In the genomic region with DNA sequence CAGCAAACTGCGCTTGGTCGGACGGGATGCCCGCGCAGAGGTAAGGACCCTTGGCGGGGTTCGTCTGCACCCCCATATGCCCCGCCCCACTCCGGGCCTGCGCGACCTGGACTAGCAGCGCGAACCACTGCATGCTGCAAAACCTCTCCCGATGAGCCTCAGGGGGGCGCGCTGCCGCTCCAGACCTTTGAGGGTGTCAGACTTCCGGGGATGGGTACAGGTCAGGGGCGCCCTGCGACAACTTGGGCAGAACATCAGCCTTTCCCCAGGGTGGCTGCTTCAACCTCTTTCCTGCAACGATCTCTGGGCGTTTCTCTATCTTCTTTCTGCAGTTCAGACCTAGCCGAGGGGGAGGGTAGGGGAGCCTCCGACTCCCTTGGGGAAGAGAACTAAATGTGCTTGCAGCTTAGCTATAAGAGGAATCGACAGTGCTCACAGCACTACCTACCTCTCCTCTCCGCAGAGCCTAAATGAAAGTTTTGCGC, we compare ENCODE assay signal across 8 mouse cellular contexts.
A peak's percentile ranks its signal among the peaks of the same experiment; 100 is the strongest.
DNase-seq lines count a peak whose midpoint lies in the region; ATAC-seq lines count a peak whose summit lies in the region.

No protein-coding gene starts in this region.

- no peaks in the 10 kb centered on the region for H3K27me3 ChIP-seq in hindbrain, embryonic 16.5 days (replicated peaks; ENCODE audit: control insufficient read depth, insufficient read depth, low read length)
- peaks cover 92% of the 10 kb centered on the region for H3K27me3 ChIP-seq in midbrain, embryonic 12.5 days

- H3K9ac ChIP-seq in hindbrain, embryonic 16.5 days (ENCODE audit: low read depth, low read length) = peak overlapping the region; percentile 82
- H3K9ac ChIP-seq in midbrain, embryonic 12.5 days (replicated peaks) = peak overlapping the region; percentile 72

- H3K9me3 ChIP-seq in hindbrain, embryonic 16.5 days (ENCODE audit: control insufficient read depth, low read length) = no peaks in the 10 kb centered on the region
- no peaks in the 10 kb centered on the region for H3K9me3 ChIP-seq in midbrain, embryonic 12.5 days

- no peaks in the 10 kb centered on the region for H3K36me3 ChIP-seq in hindbrain, embryonic 16.5 days (ENCODE audit: control insufficient read depth, insufficient read depth, low read length)
- peaks cover 11% of the 10 kb centered on the region; the same call in 1 of the 2 replicates for H3K36me3 ChIP-seq in midbrain, embryonic 12.5 days

- peak overlapping the region; percentile 85 for H3K4me2 ChIP-seq in hindbrain, embryonic 16.5 days (ENCODE audit: low read length)
- H3K4me2 ChIP-seq in midbrain, embryonic 12.5 days (replicated peaks) = peak overlapping the region; percentile 74

- peak overlapping the region; percentile 91 for H3K27ac ChIP-seq in hindbrain, embryonic 16.5 days (ENCODE audit: low read depth, low read length)
- peak overlapping the region; percentile 99 for H3K27ac ChIP-seq in midbrain, embryonic 12.5 days (replicated peaks)

- H3K4me3 ChIP-seq in hindbrain, embryonic 16.5 days (ENCODE audit: low read length) = peak overlapping the region; percentile 55
- peak overlapping the region; percentile 45 for H3K4me3 ChIP-seq in midbrain, embryonic 12.5 days

- peaks cover 22% of the 10 kb centered on the region for H3K4me1 ChIP-seq in hindbrain, embryonic 16.5 days (ENCODE audit: control insufficient read depth, insufficient read depth, low read depth, low read length)
- H3K4me1 ChIP-seq in midbrain, embryonic 12.5 days = peaks cover 83% of the 10 kb centered on the region

- ATAC-seq in common myeloid progenitor, adult 5-6 weeks (replicated peaks; ENCODE audit: low read depth, poor library complexity, severe bottlenecking) = peak; percentile 36; the same call in 1 of the 2 replicates
- peak; percentile 72 for ATAC-seq in hindbrain, embryonic 16.5 days
- ATAC-seq in midbrain, embryonic 12.5 days (ENCODE audit: low FRiP score, low read depth) = peak; percentile 71
- ATAC-seq in activated CD4-positive, CD25-positive, alpha-beta regulatory T cell, adult 4 months = no peak

- under 1% methylated on average over 27 of the region's 27 CpGs for WGBS in hindbrain, embryonic 16.5 days
- WGBS in midbrain, embryonic 12.5 days = 1% methylated on average over 27 of the region's 27 CpGs

- peak; percentile 14 to 33 for DNase-seq in adrenal gland, postnatal 36 days
- DNase-seq in adrenal gland, postnatal 25 days = no peak
- DNase-seq in B cell, adult 2 months = peak; percentile 16 to 34
- DNase-seq in testis, postnatal 14 days (ENCODE audit: low spot score) = peak; percentile 47
